Mouse (Mus musculus) heart, postnatal 0 days (tissue): ENCODE results near the gene Hdlbp.
"Not testable (repeated sequence)": the region's sequence is repeated elsewhere in the genome, so short reads cannot be mapped to it uniquely, and the experiment has no call there.

Experiments
- CTCF ChIP-seq: IDR thresholded peaks from 2 replicates; pipeline ENCODE4 v1.5.1; 2016; ENCODE audit warnings: antibody characterized with exemption, control low read depth, low read depth
- EP300 ChIP-seq: IDR thresholded peaks from 2 replicates; pipeline ENCODE4 v1.6.1; 2016; ENCODE audit warnings: antibody characterized with exemption, low read depth

DNA sequence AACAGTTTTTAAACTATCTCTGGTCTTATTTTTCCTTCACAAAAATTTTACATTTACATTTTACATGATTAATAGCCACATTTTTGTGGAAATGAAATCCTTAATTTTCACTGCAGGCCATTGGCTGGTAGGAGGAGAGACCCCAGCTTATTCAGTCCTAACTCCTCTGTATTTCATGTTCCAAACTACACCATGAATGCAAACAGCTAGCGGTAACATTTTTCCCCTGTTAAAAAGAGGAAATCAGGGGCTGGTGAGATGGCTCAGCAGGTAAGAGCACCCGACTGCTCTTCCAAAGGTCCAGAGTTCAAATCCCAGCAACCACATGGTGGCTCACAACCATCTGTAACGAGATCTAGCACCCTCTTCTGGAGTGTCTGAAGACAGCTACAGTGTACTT is 7.7 kb upstream of the Hdlbp start:
- TF ChIP-seq CTCF, EP300: not testable (repeated sequence)
